7 mouse cellular contexts compared by ENCODE assay signal in the genomic region with DNA sequence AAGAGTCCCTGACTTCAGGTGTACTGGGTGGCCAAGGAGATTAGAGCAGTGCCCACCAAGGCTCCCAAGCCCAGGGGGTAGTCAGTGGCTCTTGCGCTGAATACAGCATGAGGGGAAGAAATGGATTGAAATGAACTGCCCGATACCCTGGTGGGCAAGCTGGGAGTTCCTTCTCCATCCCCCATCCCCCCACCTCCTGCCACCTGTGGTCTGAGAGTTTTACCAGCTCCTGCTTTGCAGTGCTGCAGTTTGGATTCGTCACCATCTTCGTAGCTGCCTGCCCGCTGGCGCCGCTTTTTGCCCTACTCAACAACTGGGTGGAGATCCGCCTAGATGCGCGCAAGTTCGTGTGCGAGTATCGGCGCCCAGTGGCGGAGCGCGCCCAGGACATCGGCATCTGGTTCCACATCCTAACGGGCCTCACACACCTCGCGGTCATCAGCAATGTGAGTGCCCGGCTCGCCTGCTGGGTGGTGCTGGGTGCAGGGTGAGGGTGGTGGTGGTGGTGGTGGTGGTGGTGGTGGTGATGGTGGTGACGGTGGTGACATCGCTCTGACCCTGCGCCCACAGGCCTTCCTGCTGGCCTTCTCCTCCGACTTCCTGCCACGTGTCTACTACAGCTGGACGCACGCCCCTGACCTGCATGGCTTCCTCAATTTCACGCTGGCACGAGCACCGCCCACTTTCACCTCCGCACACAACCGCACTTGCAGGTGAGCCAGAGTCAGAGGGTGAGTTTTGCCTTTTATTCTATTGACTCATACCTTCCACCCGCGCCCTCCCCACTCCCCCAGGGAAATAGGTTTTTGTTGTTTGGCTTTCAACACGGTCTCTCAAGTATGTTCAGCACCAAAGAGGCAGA. TPM values are rescaled to one million over a fixed set of nuclear protein-coding genes. Genes with fewer than 3 reads are reported as not detected.
DNase-seq lines count a peak whose midpoint lies in the region; ATAC-seq lines count a peak whose summit lies in the region.

No protein-coding gene starts in this region.

- H3K36me3 ChIP-seq in embryonic facial prominence, embryonic 12.5 days, result peaks cover 6% of the 10 kb centered on the region; the same call in 1 of the 2 replicates
- H3K36me3 ChIP-seq in intestine, embryonic 16.5 days (ENCODE audit: control insufficient read depth, insufficient read depth, low read length), result peaks cover under 1% of the 10 kb centered on the region; the same call in 1 of the 2 replicates
- peaks cover 2% of the 10 kb centered on the region; the same call in 1 of the 2 replicates for H3K36me3 ChIP-seq in stomach, embryonic 15.5 days

- H3K9ac ChIP-seq in embryonic facial prominence, embryonic 12.5 days, result peak overlapping the region; percentile 31; the same call in 1 of the 2 replicates
- peak overlapping the region; percentile 42 for H3K9ac ChIP-seq in intestine, embryonic 16.5 days (ENCODE audit: low read depth, low read length)
- H3K9ac ChIP-seq in stomach, embryonic 15.5 days, result no peak overlapping the region

- H3K9me3 ChIP-seq in embryonic facial prominence, embryonic 12.5 days, result no peaks in the 10 kb centered on the region
- no peaks in the 10 kb centered on the region for H3K9me3 ChIP-seq in intestine, embryonic 16.5 days (ENCODE audit: control insufficient read depth, low read length)
- no peaks in the 10 kb centered on the region for H3K9me3 ChIP-seq in stomach, embryonic 15.5 days

- ATAC-seq in embryonic facial prominence, embryonic 12.5 days (ENCODE audit: insufficient number of reproducible peaks, insufficient read depth, low FRiP score, low TSS enrichment), result no peak
- no peak for ATAC-seq in intestine, embryonic 16.5 days
- peak; percentile 93 for ATAC-seq in megakaryocyte, adult 5-6 weeks (ENCODE audit: poor library complexity, severe bottlenecking)
- ATAC-seq in stomach, embryonic 15.5 days (ENCODE audit: insufficient read depth, low FRiP score, low read depth), result no peak

- peaks cover 5% of the 10 kb centered on the region; the same call in 1 of the 2 replicates for H3K27me3 ChIP-seq in embryonic facial prominence, embryonic 12.5 days
- H3K27me3 ChIP-seq in intestine, embryonic 16.5 days (replicated peaks; ENCODE audit: control insufficient read depth, insufficient read depth, low read length), result no peaks in the 10 kb centered on the region
- H3K27me3 ChIP-seq in stomach, embryonic 15.5 days (replicated peaks), result no peaks in the 10 kb centered on the region

- H3K4me3 ChIP-seq in embryonic facial prominence, embryonic 12.5 days, result peak overlapping the region; percentile 26
- H3K4me3 ChIP-seq in intestine, embryonic 16.5 days (ENCODE audit: low read length), result peak overlapping the region; percentile 31
- peak overlapping the region; percentile 30 for H3K4me3 ChIP-seq in stomach, embryonic 15.5 days (replicated peaks)

- 19% methylated on average over 38 of the region's 38 CpGs for WGBS in embryonic facial prominence, embryonic 12.5 days
- WGBS in intestine, embryonic 16.5 days, result 16% methylated on average over 38 of the region's 38 CpGs
- WGBS in stomach, embryonic 15.5 days, result 16% methylated on average over 38 of the region's 38 CpGs

- DNase-seq in urinary bladder, postnatal 14 days (ENCODE audit: low spot score), result peak; percentile 34
- no peak for DNase-seq in urinary bladder, postnatal 25 days (ENCODE audit: low spot score)
- no peak for DNase-seq in right cerebral cortex, postnatal 36 days (ENCODE audit: low spot score in 2 of 2)

- H3K27ac ChIP-seq in embryonic facial prominence, embryonic 12.5 days, result no peak overlapping the region
- H3K27ac ChIP-seq in intestine, embryonic 16.5 days (ENCODE audit: low read length), result no peak overlapping the region
- H3K27ac ChIP-seq in stomach, embryonic 15.5 days, result no peak overlapping the region

- no peaks in the 10 kb centered on the region for H3K4me1 ChIP-seq in embryonic facial prominence, embryonic 12.5 days
- peaks cover 4% of the 10 kb centered on the region; the same call in 1 of the 2 replicates for H3K4me1 ChIP-seq in intestine, embryonic 16.5 days (ENCODE audit: control insufficient read depth, insufficient read depth, low read length)
- no peaks in the 10 kb centered on the region for H3K4me1 ChIP-seq in stomach, embryonic 15.5 days

- peak overlapping the region; percentile 54 for H3K4me2 ChIP-seq in embryonic facial prominence, embryonic 12.5 days (replicated peaks)
- peak overlapping the region; percentile 60 for H3K4me2 ChIP-seq in intestine, embryonic 16.5 days (ENCODE audit: low read depth, low read length)
- H3K4me2 ChIP-seq in stomach, embryonic 15.5 days, result peak overlapping the region; percentile 56

RNA-seq across cellular contexts. Expression of a gene that starts 27.7 kb away (rescaled TPM):
- polyA plus RNA-seq in embryonic facial prominence, embryonic 12.5 days (2016; fragmentation: Nextera tagmentation; extraction: Ambion mirVana), result 0.22 and 0.29 TPM in 2 replicates
- 2.2 and 2.6 TPM in 2 replicates for polyA plus RNA-seq in intestine, embryonic 16.5 days (2015; fragmentation: Nextera tagmentation; extraction: Ambion mirVana)
- total RNA-seq in megakaryocyte, adult 5-6 weeks (2015), result not detected in 2 replicates
- 1.2 TPM in 1 of 2 replicates, not detected in the other for total RNA-seq in megakaryocyte, adult 5-6 weeks (2017)
- 1.7 and 1.8 TPM in 2 replicates for polyA plus RNA-seq in stomach, embryonic 15.5 days (2015; fragmentation: Nextera tagmentation; extraction: Ambion mirVana)

RNA-seq across cellular contexts. Expression of a gene that starts 58.1 kb away (rescaled TPM):
- 22.6 and 22.9 TPM in 2 replicates for polyA plus RNA-seq in embryonic facial prominence, embryonic 12.5 days (2016; fragmentation: Nextera tagmentation; extraction: Ambion mirVana)
- polyA plus RNA-seq in intestine, embryonic 16.5 days (2015; fragmentation: Nextera tagmentation; extraction: Ambion mirVana), result 7.4 and 7.8 TPM in 2 replicates
- 3.6 and 4.1 TPM in 2 replicates for total RNA-seq in megakaryocyte, adult 5-6 weeks (2015)
- total RNA-seq in megakaryocyte, adult 5-6 weeks (2017), result 4.3 and 9.9 TPM in 2 replicates
- polyA plus RNA-seq in stomach, embryonic 15.5 days (2015; fragmentation: Nextera tagmentation; extraction: Ambion mirVana), result 11.6 TPM in 2 replicates

RNA-seq across cellular contexts. Expression of a gene that starts 58.8 kb away (rescaled TPM):
- polyA plus RNA-seq in embryonic facial prominence, embryonic 12.5 days (2016; fragmentation: Nextera tagmentation; extraction: Ambion mirVana), result 70.6 and 71.1 TPM in 2 replicates
- 50.8 and 58.7 TPM in 2 replicates for polyA plus RNA-seq in intestine, embryonic 16.5 days (2015; fragmentation: Nextera tagmentation; extraction: Ambion mirVana)
- total RNA-seq in megakaryocyte, adult 5-6 weeks (2015), result 18.4 and 29.6 TPM in 2 replicates
- total RNA-seq in megakaryocyte, adult 5-6 weeks (2017), result 11.3 and 13.2 TPM in 2 replicates
- 60.7 and 68.7 TPM in 2 replicates for polyA plus RNA-seq in stomach, embryonic 15.5 days (2015; fragmentation: Nextera tagmentation; extraction: Ambion mirVana)
